Mouse (Mus musculus) T-helper 2 cell (primary cell): ENCODE data around the gene Rock2.

Source experiments
- in situ Hi-C: fragments of 300-600 bp; cut with MboI, MseI; formaldehyde crosslinking; loops from one replicate; pipeline ENCODE4 v1.15.1; 2025; ENCODE audit warnings: high pct_unique_total_duplicates

Gene Rock2

DNA sequence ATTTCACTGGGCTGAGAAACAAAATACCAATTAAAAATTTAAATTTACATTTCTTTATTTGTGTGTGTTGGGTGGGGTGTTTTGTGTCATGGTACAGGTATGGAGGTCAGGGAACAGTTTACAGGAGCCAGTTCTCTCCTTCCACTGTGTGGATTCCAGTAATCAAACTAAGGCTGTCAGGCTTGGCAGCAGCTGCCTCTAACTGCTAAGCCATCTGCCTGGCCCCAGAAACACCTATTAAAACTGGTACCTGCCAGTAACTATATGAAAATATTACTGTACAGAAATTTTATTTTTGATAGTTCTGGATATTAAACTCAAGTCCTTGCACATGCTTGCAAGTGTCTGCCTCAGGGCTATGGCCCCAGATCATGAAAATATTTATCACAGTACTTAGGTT lies 4.1 kb downstream of the Rock2 start:
- in situ Hi-C loops, result loop anchor here (5.0 to 10.0 kb wide), 2 partner anchors 86 to 964 kb away; partner anchors contain the start of gene E2f6

DNA sequence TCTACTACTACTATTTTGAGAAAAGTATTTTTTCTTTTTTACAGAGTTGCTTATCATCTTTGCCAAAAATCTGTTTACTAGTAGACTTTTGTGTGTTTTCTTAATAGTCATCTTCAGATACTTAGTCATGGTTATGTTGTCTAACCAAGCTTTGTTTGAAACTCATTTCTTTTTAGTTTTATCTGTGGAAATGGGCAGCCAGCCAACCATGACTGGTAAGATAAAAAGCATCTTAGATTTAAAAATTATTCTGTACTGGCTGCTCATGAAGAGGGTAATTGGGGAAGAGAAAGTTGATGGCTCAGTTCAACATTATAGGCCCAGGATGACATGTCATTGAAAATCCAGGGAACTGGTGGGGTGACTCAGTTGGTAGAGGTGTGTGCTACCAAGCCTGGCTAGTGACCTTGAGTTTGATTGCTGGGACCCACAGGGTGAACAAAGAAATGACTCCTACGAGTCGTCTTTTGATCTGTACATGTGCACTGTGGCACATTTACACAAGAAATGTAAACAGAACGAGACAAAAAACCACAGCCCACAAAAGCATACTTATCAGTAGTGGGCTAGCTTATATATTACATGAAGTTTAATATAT lies 6.0 kb downstream of the Rock2 start:
- in situ Hi-C loops, result no loop called here

- in situ Hi-C loops, result no loop called here
Measured at GRCm38 (mm10) chr12:16903949-16904635, 9.4 kb downstream of the Rock2 start.

DNA sequence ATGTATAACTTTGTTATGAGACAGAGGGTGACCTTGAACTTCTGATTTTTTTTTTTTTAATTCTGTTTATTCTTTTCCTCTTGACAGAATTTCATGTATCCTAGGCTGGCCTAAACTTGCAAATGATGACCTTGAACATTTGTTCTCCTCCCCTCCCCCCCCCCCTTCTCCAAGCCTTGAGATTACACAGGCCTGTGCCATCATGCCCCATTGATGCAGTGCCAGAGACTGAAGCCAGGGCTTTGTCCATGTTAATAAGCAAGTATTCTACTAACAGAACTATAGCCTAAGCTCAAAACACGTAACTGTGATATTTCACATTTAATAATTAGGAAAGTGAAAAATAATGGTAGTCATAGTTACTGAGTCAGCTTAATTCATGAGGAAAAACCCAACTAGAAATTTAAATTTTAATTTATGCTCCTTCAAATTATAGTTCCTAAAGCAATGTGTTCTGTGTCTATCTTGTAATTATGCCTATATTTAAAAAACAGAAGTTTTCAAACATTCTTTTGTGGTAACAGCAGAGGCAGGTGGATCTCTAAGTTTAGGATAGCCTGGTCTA lies 12.7 kb downstream of the Rock2 start:
- in situ Hi-C loops, result no loop called here

GRCm38 (mm10) chr12:16907953-16908648 lies 13.4 kb downstream of the Rock2 start:
- in situ Hi-C loops, result no loop called here

DNA sequence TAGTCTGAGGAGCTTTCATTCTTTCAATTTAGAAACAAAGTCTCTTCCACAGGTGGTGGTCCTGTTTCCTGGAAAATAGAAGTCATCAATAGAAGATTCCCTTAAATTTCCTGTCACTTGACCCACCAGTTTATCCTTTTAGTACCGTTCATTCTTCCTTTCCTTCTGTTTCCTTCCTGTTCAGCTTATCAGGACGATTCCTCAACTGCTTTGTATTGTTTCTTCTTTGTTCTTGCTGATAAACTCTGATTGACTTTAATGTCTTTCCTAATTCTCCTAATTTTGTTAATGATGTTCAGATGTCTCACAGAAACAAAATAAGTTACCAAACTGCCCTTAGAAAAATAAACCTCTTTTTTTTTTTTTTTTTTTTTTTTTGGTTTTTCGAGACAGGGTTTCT lies 16.8 kb downstream of the Rock2 start:
- in situ Hi-C loops, result no loop called here

GRCm38 (mm10) chr12:16912600-16912999 lies 17.9 kb downstream of the Rock2 start:
- in situ Hi-C loops, result no loop called here

GRCm38 (mm10) chr12:16920186-16920860 lies 25.6 kb downstream of the Rock2 start:
- in situ Hi-C loops, result no loop called here

DNA sequence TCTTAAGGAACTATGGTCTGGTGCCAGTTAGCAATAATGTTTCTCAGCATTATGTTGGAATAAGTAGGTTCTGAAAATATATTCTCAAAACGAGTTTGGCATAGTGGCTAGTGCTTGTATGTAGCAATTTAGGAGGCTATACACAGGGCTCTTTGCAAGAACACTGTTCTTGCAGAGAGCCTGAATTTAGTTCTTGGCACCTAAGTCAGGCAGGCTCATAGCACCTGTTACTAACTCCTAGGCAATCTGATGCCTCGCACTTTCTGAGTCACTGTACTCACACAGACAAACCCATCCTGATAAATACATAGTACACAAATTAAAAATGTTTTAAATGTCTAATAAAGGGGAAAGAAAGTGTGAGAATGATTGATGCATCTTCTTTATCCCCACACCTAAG lies 33.2 kb downstream of the Rock2 start:
- in situ Hi-C loops, result no loop called here

DNA sequence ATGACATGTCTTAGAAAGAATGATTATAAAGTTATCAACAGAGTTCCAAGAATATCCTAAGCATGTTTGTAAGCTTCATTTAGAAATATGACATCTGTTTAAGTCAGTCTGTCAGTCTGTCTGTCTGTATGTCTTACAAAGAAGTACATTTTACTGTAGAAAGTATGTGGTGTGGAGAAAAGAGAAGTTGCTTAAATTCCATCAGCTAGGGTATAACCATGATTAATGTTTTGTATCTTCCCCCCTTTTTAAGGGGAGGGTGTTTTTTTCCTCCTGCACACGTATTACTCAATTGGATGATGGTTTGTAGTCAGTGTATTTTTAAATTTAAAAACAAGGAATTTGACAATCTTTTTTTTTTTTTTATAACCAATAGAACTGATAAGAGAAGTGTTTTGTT lies 39.7 kb downstream of the Rock2 start:
- in situ Hi-C loops, result no loop called here

DNA sequence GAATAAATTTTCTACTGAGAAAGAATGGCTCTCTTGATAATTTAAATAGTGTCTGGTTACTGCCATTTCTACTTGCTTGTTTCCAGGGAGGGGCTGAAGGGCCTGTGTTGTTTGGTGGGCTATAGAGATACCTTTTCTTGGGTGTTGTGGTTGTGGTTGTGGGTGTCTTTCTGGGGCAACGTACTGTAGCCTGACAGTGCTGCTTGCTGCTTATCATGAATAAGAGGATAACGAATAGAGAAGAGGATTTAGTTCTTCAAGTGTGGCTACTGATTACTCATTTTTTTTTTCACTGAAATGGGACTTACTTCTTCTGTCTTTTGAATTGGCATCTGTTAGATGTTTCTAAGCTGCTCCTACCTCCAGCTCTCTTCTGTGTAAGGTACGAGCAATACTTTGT lies 47.3 kb downstream of the Rock2 start:
- in situ Hi-C loops, result no loop called here

DNA sequence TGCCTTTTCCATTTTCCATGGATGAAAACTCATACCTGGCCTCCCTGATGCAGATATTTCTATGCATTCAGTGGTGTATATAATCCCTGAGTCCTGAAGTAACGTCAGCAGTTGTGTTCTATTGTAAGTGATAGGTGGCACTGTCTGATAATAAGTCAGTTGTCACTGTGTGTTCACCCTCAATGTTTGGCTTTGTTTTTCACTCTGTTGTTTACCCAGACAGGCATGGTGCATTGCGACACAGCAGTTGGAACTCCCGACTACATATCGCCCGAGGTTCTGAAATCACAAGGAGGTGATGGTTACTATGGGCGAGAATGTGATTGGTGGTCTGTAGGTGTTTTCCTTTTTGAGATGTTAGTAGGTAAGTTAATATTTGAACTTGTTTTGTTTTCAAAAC lies 53.5 kb downstream of the Rock2 start:
- in situ Hi-C loops, result no loop called here

DNA sequence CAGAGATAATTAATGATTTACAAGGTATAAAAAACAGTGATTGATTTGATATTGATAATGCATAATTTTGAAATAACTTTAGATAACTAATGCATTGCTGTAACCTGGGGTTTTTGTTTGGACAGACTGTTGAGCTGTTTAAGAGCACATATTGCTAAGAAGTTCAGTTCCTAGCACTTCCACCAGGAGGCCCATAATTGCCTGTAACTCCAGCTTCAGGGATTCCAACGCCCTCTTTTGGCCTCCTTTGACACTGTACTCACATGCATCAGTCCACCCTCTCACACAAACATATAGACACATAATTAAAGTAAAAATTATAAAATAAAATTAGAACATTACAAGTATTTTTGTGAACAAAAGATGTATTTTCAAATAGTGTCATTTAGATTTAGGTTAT lies 64.2 kb downstream of the Rock2 start:
- in situ Hi-C loops, result no loop called here

DNA sequence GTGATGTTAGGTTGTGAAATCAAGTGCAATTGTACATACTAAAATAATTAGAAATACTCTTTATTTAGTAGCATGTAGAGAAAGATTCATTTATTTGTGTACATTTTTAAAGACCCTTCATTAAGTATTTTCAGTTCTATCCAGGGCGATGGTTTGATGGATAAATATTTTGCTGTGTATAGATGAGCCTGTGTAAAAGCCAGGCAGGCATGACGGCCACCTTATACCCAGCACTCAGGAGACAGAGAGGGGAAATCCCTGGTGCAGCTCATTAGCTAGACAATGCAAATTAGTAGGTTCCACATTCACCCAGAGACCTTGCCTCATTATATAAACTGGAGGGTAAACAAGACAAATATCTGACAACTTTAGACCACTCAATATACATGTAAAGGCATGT lies 68.7 kb downstream of the Rock2 start:
- in situ Hi-C loops, result no loop called here

- in situ Hi-C loops, result no loop called here
Measured at GRCm38 (mm10) chr12:16966811-16967210, 72.1 kb downstream of the Rock2 start.

- in situ Hi-C loops, result no loop called here
Measured at GRCm38 (mm10) chr12:16977120-16977519, 82.4 kb downstream of the Rock2 start.

- in situ Hi-C loops, result no loop called here
Measured at GRCm38 (mm10) chr12:16985778-16986177, 91.1 kb downstream of the Rock2 start.

GRCm38 (mm10) chr12:16991376-16991775 lies 96.7 kb downstream of the Rock2 start:
- in situ Hi-C loops, result no loop called here

GRCm38 (mm10) chr12:16992355-16992754 lies 97.7 kb downstream of the Rock2 start:
- in situ Hi-C loops, result no loop called here

DNA sequence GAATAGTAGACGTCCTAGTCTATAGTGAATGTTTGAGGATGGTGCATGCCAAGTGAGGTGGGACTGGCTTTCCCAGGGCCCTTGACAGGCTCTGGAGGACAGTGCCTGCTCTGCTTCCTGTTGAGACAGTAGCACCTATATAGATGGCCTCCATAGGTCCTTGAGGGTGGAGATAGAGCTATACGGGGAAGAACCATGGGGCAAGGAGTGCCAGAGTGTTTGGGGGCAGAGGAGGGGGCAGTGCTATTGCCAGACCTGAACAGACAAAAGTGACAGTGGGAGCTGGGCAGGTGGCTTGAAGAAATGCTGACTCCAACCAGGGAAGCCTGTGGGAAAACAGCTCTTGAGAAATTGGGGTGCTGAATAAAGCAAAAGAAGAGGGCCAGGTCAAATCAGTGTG lies 99.6 kb downstream of the Rock2 start:
- in situ Hi-C loops, result no loop called here

- in situ Hi-C loops, result loop anchor here (5.0 kb wide), 1 partner anchor 184 kb away; the partner anchor contains the start of gene E2f6
Measured at GRCm38 (mm10) chr12:16996281-16996680, 101.6 kb downstream of the Rock2 start.

- in situ Hi-C loops, result loop anchor here (5.0 kb wide), 1 partner anchor 185 kb away; the partner anchor contains the start of gene E2f6
Measured at GRCm38 (mm10) chr12:16996886-16997462, 102.3 kb downstream of the Rock2 start.
